Mouse (Mus musculus) heart, postnatal 0 days (tissue): Measurements from ENCODE around the gene 4930512M02Rik.

Experiments
- CTCF ChIP-seq: IDR thresholded peaks from 2 replicates; pipeline ENCODE4 v1.5.1; 2016; ENCODE audit warnings: antibody characterized with exemption, control low read depth, low read depth
- EP300 ChIP-seq: IDR thresholded peaks from 2 replicates; pipeline ENCODE4 v1.6.1; 2016; ENCODE audit warnings: antibody characterized with exemption, low read depth

DNA sequence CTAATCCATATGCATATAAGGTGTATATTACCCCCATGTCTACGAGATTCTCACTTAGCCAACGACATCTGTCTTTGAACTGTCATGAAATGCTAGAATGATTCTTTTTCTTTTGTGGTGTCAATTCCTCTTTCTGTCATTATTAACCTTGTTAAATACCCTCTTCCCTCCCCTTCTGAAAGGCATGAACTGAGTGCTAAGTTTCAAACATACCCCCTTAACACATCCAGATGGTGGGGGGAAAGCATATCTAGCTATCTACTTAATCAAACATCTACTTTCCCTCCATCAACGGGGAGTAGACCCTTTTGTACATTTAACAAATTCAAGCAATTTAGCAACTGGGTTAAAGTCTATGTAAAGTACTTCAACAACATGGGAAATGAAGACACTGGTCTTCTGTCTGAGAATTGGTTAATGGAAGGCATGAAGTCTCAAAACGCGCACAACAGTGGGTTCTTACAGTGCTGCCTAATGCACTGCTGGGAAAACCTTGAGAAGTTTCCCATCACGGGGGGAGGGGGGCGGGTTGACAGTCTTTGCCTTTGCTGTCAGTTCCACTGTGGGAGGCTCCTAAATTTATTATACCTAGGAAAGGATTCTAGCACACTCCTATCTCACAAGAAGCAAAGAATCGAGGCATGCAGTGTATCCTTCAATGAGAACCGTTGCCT lies 48.6 kb upstream of the 4930512M02Rik start:
- TF ChIP-seq CTCF (no peak), EP300 (no peak)
